Mouse (Mus musculus) stomach, postnatal 0 days (tissue): ENCODE results near the gene Cfap69. TPM values are rescaled to one million over a fixed set of nuclear protein-coding genes. Genes with fewer than 3 reads are reported as not detected.

ENCODE experiments used
- ATAC-seq: fragments of 200-750 bp; cut with Nextera tagmentation; 2 replicates; pipeline ENCODE4 v1.8.0; 2017; ENCODE audit not compliant: low FRiP score, low TSS enrichment
- DNase-seq: peaks from one replicate; pipeline ENCODE4 v3.0.0-alpha.2; 2016; ENCODE audit warnings: low spot score
- H3K27ac ChIP-seq: fragments of 300-500 bp; sonication (generic); replicated peaks from 2 replicates; pipeline ENCODE4 v1.5.1; 2014; ENCODE audit warnings: mild to moderate bottlenecking, control low read depth
- H3K27me3 ChIP-seq: fragments of 300-500 bp; sonication (generic); 2 replicates; pipeline ENCODE4 v1.6.1; 2014; ENCODE audit warnings: low read length; ENCODE audit not compliant: control insufficient read depth, insufficient read depth
- H3K36me3 ChIP-seq: fragments of 300-500 bp; sonication (generic); 2 replicates; pipeline ENCODE4 v1.6.1; 2014; ENCODE audit warnings: low read length, mixed read lengths; ENCODE audit not compliant: control insufficient read depth, insufficient read depth
- H3K4me1 ChIP-seq: fragments of 300-500 bp; sonication (generic); replicated peaks from 2 replicates; pipeline ENCODE4 v1.6.1; 2014; ENCODE audit warnings: antibody characterized with exemption; ENCODE audit not compliant: control insufficient read depth, insufficient read depth
- H3K4me2 ChIP-seq: fragments of 300-500 bp; sonication (generic); replicated peaks from 2 replicates; pipeline ENCODE4 v1.6.1; 2014; ENCODE audit warnings: low read depth, mild to moderate bottlenecking, control low read depth, moderate library complexity
- H3K4me3 ChIP-seq: fragments of 300-500 bp; sonication (generic); 2 replicates; pipeline ENCODE4 v1.5.1; 2014; ENCODE audit warnings: low read depth, low read length, control low read depth
- H3K9ac ChIP-seq: fragments of 300-500 bp; sonication (generic); 2 replicates; pipeline ENCODE4 v1.6.1; 2014; ENCODE audit warnings: mild to moderate bottlenecking, low read length, control low read depth, mixed read lengths
- H3K9me3 ChIP-seq: fragments of 300-500 bp; sonication (generic); 2 replicates; pipeline ENCODE4 v1.6.1; 2016; ENCODE audit warnings: low read length; ENCODE audit not compliant: control insufficient read depth
- CTCF ChIP-seq: IDR thresholded peaks from 2 replicates; pipeline ENCODE4 v1.5.1; 2016; ENCODE audit warnings: antibody characterized with exemption, low read depth, mild to moderate bottlenecking, moderate library complexity
- EP300 ChIP-seq: optimal IDR thresholded peaks from 2 replicates; pipeline ENCODE3; 2016; ENCODE audit warnings: antibody characterized with exemption
- WGBS: fragments of 180-500 bp; shearing (Covaris S2); extraction: QIAGEN DNeasy Blood & Tissue Kit; methylation state at CpG from one replicate; pipeline ENCODE4 v1.1.7; 2014; 5-methylcytosine and 5-hydroxymethylcytosine counted together
- polyA plus RNA-seq: library from polyadenylated mRNA; unstranded; fragments of >200 nt; fragmentation: Nextera tagmentation; extraction: Ambion mirVana; gene quantifications from 2 replicates; pipeline ENCODE4 v1.2.1, GENCODE M21; 2015

Cfap69 gene
- polyA plus RNA-seq, 1 experiment from 2014 or later, result 7.2 TPM

GRCm38 (mm10) chr5:5573749-5574317, 90.2 kb downstream of the Cfap69 start, which contains the start of gene Gm8773:
TSS of gene Gm8773 (plus strand) at chr5:5573799.
- peak within 1 kb of the TSS; percentile 84 for H3K4me2 ChIP-seq
- H3K4me1 ChIP-seq, result no peaks in the 10 kb centered on the region
- WGBS, result 1% methylated on average over 24 of the region's 24 CpGs
- TF ChIP-seq CTCF (no peak), EP300 (no peak)
- H3K27me3 ChIP-seq, result no peaks in the 10 kb centered on the region
- H3K4me3 ChIP-seq, result peak within 1 kb of the TSS; percentile 50
- no peaks in the 10 kb centered on the region for H3K9me3 ChIP-seq
- DNase-seq (peak; percentile 29), ATAC-seq (no peak; the same call in 1 of the 2 replicates)
- H3K36me3 ChIP-seq, result no peaks in the 10 kb centered on the region
- peak within 1 kb of the TSS; percentile 55 for H3K9ac ChIP-seq
- H3K27ac ChIP-seq, result no peak within 1 kb of the TSS

DNA sequence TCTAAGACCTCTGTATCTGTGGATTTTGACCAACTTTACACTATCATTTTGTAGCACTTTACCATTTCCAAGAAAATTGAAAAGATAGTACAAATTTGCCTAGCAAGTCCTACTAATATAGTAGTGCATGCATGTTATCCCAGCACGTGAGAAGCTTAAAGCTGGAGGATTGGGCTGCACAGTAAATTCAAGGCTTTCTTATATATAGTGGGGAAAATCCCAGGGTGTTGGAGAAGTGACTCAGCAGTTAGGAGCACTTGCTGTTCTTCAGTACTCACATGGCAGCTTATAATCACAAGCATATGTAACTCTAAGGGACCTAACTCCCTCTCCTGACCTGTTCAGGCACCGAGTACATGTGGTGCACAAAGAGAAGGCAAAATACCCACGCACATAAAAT, 101.6 kb downstream of the Cfap69 start:
- Histone ChIP-seq H3K27me3 (no peaks in the 10 kb centered on the region), H3K27ac (no peak overlapping the region), H3K36me3 (no peaks in the 10 kb centered on the region), H3K9ac (no peak overlapping the region), H3K4me2 (no peak overlapping the region), H3K4me3 (no peak overlapping the region), H3K9me3 (no peaks in the 10 kb centered on the region), H3K4me1 (no peaks in the 10 kb centered on the region)
- TF ChIP-seq CTCF (no peak), EP300 (no peak)
- DNase-seq (no peak), ATAC-seq (no peak)
- 69% methylated on average over 3 of the region's 3 CpGs for WGBS

GRCm38 (mm10) chr5:5561041-5561706, 102.9 kb downstream of the Cfap69 start:
- no peak for ATAC-seq
- Histone ChIP-seq H3K9ac (no peak overlapping the region), H3K4me2 (no peak overlapping the region), H3K27me3 (no peaks in the 10 kb centered on the region), H3K27ac (no peak overlapping the region), H3K4me1 (no peaks in the 10 kb centered on the region), H3K36me3 (no peaks in the 10 kb centered on the region), H3K4me3 (no peak overlapping the region), H3K9me3 (no peaks in the 10 kb centered on the region)
- 72% methylated on average over 4 of the region's 4 CpGs for WGBS
- TF ChIP-seq EP300, result no peak
- TF ChIP-seq CTCF, result peak; percentile 33; the same call in 1 of the 2 replicates
- DNase-seq, result no peak

DNA sequence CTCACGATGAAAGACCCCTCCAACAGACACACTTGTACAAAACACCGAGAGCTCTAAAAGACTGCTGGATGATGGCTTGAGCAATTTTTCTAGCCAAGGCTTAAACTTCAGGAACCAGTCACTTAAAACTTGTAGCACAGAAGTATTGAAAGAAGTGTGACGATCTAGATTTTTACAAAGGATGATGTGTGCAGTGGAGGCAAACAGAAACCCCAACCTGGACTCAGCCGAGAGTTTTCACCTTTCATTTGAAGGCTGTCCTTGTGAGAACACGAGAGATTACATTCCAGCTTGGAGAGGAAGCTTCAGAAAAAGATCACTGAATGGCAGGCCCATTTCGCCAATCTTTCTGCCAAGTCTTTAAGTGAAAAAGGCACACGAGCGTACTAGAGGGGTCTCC, 104.2 kb downstream of the Cfap69 start:
- ATAC-seq (no peak), DNase-seq (no peak)
- 32% methylated on average over 8 of the region's 8 CpGs for WGBS
- Histone ChIP-seq H3K4me2 (peak overlapping the region; percentile 70), H3K27me3 (no peaks in the 10 kb centered on the region), H3K36me3 (no peaks in the 10 kb centered on the region), H3K9ac (peak overlapping the region; percentile 63), H3K27ac (peak overlapping the region; percentile 46; the same call in 1 of the 2 replicates), H3K4me3 (peak overlapping the region; percentile 78), H3K9me3 (no peaks in the 10 kb centered on the region), H3K4me1 (no peaks in the 10 kb centered on the region)
- TF ChIP-seq CTCF (no peak), EP300 (no peak)

- Histone ChIP-seq H3K9me3 (no peaks in the 10 kb centered on the region), H3K9ac (peak within 1 kb of the TSS; percentile 82), H3K4me3 (peak within 1 kb of the TSS; percentile 78), H3K36me3 (peaks cover 5% of the 10 kb centered on the region; the same call in 1 of the 2 replicates), H3K27ac (peak within 1 kb of the TSS; percentile 56; the same call in 1 of the 2 replicates), H3K4me1 (no peaks in the 10 kb centered on the region), H3K27me3 (no peaks in the 10 kb centered on the region), H3K4me2 (peak within 1 kb of the TSS; percentile 70)
- under 1% methylated on average over 43 of the region's 43 CpGs for WGBS
- TF ChIP-seq EP300, result no peak
- no peak; the same call in 1 of the 2 replicates for TF ChIP-seq CTCF
- DNase-seq (peak; percentile 95), ATAC-seq (peak; percentile 100)
Measured at GRCm38 (mm10) chr5:5559079-5559740, 104.8 kb downstream of the Cfap69 start, which contains the start of gene Gtpbp10. TSS of gene Gtpbp10 (minus strand) at chr5:5559538.

GRCm38 (mm10) chr5:5551110-5551509, 112.9 kb downstream of the Cfap69 start:
- Histone ChIP-seq H3K4me1 (no peaks in the 10 kb centered on the region), H3K27me3 (no peaks in the 10 kb centered on the region), H3K4me3 (no peak overlapping the region), H3K9ac (no peak overlapping the region), H3K27ac (no peak overlapping the region), H3K4me2 (no peak overlapping the region), H3K36me3 (peaks cover 9% of the 10 kb centered on the region; the same call in 1 of the 2 replicates), H3K9me3 (no peaks in the 10 kb centered on the region)
- ATAC-seq, result no peak
- 92% methylated on average over 1 of the region's 1 CpGs for WGBS
- TF ChIP-seq CTCF, result no peak
- no peak for DNase-seq
